Mouse (Mus musculus) gonadal fat pad, adult 2 months (tissue): Measurements from ENCODE around the gene Vps13d. TPM values are rescaled to one million over a fixed set of nuclear protein-coding genes. Genes with fewer than 3 reads are reported as not detected.
A peak's percentile ranks its signal among the peaks of the same experiment; 100 is the strongest.

Experiments used
- DNase-seq: peaks from one replicate; pipeline ENCODE4 v3.0.0-alpha.2; 2012; ENCODE audit warnings: low read depth
- polyA plus RNA-seq: library from polyadenylated mRNA; depleted of rRNA; stranded (reverse); fragments of >200 nt; gene quantifications from 2 replicates; pipeline ENCODE4 v1.2.3, GENCODE M21; 2012

Vps13d gene
- polyA plus RNA-seq, 1 experiment: 26.4 TPM

GRCm38 (mm10) chr4:144977057-144977456 is 217.7 kb downstream of the Vps13d start:
- no peak for DNase-seq

DNA sequence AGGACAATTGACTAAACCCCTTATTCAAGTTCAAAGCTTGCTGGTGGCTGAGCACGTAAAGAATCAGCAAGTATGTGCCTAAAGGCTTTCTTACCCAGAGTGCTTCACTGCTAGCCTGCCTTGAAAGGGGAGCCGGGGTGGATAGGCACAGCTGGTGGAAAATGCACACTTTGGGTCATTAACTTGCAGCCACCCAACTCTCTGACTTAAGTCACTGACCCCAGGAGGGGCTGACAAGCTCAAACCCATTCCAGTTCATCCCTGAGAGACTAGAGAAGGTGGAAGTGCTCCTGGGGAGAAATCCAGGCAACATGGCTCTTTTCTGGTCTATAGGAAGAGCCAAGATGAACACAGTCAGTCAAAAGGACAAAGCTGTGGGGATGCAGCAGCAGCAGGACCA is 219.3 kb downstream of the Vps13d start:
- no peak for DNase-seq

GRCm38 (mm10) chr4:144974458-144974857 is 220.3 kb downstream of the Vps13d start:
- no peak for DNase-seq

DNA sequence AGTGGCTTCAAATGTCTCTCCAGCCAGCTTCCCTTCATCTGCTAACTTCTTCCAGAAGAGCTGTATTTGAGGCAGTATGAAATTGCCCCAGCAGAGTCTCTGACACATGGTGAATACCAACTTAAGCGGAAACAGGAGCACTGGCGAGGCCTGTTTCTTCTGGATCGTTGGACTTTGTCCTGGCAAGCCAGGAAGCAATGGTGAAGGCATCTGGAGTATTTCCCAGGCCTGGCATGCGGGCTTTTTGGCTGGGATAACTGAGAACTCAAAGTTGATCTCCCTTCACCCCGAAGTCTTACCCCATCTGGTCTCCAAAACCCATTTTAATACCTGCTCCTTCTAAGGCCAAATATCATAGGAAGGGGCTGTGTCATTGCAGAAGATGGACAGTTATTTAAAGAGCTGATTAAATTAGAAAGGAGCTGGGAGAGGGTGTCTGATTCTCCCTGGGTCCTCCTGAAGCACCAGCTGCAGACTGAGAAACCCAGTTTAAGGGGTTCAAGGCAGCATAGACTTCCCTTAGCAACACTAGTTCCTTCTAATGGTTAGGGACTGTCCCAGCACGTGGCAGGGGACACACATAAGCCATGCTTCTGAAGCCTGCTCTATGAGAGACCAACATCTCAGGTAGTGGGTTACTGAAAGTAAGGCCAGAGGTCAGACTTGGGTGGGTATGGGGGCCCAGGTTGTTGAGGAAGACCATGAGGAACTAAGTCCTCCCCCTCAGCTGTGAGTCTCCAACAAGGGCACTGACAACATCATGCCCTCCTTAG is 221.7 kb downstream of the Vps13d start:
- no peak for DNase-seq

GRCm38 (mm10) chr4:144971048-144971447 is 223.8 kb downstream of the Vps13d start:
- DNase-seq: no peak

GRCm38 (mm10) chr4:144969030-144969429 is 225.8 kb downstream of the Vps13d start:
- no peak for DNase-seq

- DNase-seq: no peak
Measured at GRCm38 (mm10) chr4:144968371-144968770, 226.4 kb downstream of the Vps13d start.

DNA sequence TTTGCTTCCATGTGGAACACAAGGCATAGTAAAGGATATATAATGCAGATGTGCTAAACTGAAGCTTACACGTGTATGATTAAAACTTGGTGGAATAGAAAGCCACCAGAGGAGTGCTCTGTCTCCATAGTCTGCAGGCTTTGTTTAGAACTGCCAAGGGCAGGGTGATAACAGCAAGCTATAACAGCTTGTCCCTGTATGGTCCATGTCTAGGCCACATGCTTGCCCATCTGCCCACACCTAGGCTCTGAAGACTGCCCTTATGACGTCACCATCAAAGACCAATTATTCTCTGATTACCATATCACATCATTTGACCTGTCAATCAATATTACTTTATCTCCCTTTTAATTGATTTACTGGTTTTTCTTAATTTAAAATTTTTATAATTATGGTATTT is 229.6 kb downstream of the Vps13d start:
- no peak for DNase-seq

- no peak for DNase-seq
Measured at GRCm38 (mm10) chr4:144961696-144962095, 233.1 kb downstream of the Vps13d start.

DNA sequence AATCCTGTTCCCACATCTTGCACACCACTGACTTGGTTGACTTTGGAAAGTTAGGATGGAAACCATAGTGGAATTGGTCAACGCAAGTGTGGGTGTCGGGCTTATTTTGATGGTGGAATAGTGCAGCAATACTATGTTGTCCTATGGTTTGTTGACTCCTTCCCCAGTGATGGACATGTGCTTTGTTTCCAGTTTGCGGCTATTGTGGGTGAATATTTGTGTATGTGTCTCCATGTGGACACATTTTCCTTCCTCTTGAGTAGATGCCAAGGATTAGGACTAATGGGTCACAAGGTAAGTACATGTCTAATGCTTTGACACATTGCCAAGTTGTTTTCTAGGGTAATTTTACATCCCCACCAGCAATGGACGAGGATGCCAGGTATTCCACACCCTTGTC is 233.6 kb downstream of the Vps13d start:
- peak; percentile 94 for DNase-seq

- no peak for DNase-seq
Measured at GRCm38 (mm10) chr4:144960188-144960904, 234.5 kb downstream of the Vps13d start.

DNA sequence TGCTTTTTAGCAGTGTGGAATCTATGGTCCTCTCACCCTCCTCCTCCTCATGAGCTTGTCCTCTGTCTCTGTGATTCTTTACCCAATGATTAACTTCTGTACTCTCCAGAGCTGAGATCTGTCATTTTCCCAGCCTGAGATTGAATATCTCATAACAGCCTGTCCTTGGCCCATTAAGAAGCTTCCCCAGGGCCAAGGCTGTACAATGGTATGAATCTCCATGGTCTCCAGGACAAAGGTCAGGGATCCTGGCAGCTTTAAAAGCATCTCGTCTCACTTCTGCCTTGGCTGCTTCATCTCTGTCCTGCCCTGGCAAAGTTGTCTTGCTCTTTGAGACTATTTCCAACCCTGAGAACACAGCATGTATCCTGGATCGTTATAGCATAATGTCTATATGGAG is 237.1 kb downstream of the Vps13d start:
- DNase-seq: no peak

- DNase-seq: no peak
Measured at GRCm38 (mm10) chr4:144957186-144957585, 237.6 kb downstream of the Vps13d start.

- DNase-seq: no peak
Measured at GRCm38 (mm10) chr4:144956293-144956692, 238.5 kb downstream of the Vps13d start.

DNA sequence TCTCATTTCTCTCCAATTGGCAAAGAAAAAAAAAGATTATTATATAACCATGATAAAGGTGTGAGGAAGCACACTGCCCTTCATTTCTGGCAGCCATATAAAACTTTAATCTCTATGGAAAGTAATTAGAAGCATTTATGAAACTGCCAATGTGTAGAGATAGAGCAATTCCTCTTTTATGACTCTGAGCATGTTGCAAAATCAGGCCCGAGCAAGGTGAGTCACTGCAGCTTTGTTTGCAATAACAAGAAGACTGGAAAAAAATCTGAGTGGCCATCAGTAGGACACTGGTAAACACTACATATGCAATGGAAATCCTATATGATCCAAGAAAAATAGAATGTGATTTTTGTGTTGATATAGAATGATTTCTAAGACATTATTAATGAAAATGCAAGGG is 238.9 kb downstream of the Vps13d start:
- no peak for DNase-seq

GRCm38 (mm10) chr4:144953421-144953820 is 241.4 kb downstream of the Vps13d start:
- no peak for DNase-seq

- no peak for DNase-seq
Measured at GRCm38 (mm10) chr4:144951859-144952258, 242.9 kb downstream of the Vps13d start.

GRCm38 (mm10) chr4:144950883-144951282 is 243.9 kb downstream of the Vps13d start:
- DNase-seq: no peak

GRCm38 (mm10) chr4:144950327-144950711 is 244.5 kb downstream of the Vps13d start:
- no peak for DNase-seq

DNA sequence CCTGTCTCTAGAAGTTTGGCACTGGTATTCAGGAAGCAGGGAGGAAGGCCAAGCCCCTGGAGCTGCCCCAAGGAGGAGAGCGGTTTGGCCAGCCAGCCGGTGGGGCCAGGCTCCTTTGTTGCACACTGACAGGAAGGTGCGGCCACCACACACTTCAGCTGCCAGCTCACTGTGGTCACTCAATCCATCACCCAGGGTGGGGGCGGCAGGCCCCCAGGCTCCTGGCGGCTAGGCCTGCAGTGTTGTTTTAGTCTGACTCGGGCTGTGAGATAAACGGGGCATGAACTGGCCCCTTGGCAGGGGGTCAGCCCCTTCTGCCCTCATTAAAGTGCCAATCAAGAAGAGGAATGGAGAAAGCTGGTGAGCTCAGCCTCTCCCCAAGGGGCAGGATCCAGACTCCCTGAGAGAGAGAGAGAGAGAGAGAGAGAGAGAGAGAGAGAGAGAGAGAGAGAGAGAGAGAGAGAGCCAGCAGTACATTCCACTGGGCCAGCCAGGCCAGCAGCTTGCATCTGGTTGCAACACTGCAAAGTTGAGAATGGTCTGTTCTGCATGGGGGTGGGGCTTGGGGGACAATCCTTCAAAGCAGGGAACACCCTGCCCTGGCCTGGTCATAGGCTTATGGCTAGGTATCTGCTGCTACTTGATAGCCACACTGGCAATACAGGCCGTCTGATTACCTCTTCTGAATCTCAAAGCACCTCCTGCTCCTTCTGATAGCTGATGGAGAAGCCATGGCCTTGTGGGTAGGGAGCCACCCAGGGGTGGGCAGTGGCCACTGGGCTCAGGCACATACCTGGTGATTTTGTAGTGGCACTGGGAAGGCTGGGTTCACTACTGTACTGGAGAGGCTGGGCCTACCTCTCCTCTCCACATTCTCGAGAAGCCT is 245.1 kb downstream of the Vps13d start:
- DNase-seq: no peak

- DNase-seq: no peak
Measured at GRCm38 (mm10) chr4:144947738-144948390, 246.9 kb downstream of the Vps13d start.

DNA sequence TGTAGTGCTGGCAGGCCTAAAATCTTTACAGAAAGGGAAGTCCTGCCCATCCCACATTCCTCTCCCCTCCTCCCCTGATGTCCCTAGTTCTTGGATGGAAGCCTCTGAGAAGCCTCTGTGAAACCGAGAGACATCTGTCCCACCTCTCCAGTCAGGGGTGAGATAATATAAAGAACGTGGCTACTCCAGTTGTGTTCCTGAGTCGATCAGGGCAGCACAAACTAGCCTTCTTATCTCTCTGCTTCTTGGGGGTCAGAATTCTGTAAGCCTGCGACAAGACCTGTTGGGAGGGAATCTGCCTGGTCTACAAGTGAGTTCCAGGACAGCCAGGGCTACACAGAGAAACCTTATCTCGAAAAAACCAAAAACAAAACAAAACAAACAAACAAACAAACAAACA is 251.5 kb downstream of the Vps13d start:
- DNase-seq: no peak
